Mouse (Mus musculus) midbrain, embryonic 15.5 days (tissue): ENCODE data around the gene Aprt. TPM values are rescaled to one million over a fixed set of nuclear protein-coding genes. Genes with fewer than 3 reads are reported as not detected.
"Not testable (repeated sequence)": the region's sequence is repeated elsewhere in the genome, so short reads cannot be mapped to it uniquely, and the experiment has no call there.

Experiments
- ATAC-seq: fragments of 200-750 bp; cut with Nextera tagmentation; replicated peaks from 2 replicates; pipeline ENCODE4 v1.8.0; 2017; ENCODE audit warnings: moderate TSS enrichment
- H3K27ac ChIP-seq: fragments of 300-500 bp; sonication (generic); 2 replicates; pipeline ENCODE4 v1.5.1; 2015; ENCODE audit warnings: mild to moderate bottlenecking, inconsistent platforms
- H3K27me3 ChIP-seq: fragments of 300-500 bp; sonication (generic); replicated peaks from 2 replicates; pipeline ENCODE4 v1.6.1; 2015; ENCODE audit warnings: inconsistent platforms
- H3K36me3 ChIP-seq: fragments of 300-500 bp; sonication (generic); replicated peaks from 2 replicates; pipeline ENCODE4 v1.6.1; 2015; ENCODE audit warnings: inconsistent platforms
- H3K4me1 ChIP-seq: fragments of 300-500 bp; sonication (generic); 2 replicates; pipeline ENCODE4 v1.6.1; 2015; ENCODE audit warnings: inconsistent platforms
- H3K4me2 ChIP-seq: fragments of 300-500 bp; sonication (generic); 2 replicates; pipeline ENCODE4 v1.6.1; 2015; ENCODE audit warnings: inconsistent platforms, mild to moderate bottlenecking, moderate library complexity
- H3K4me3 ChIP-seq: fragments of 300-500 bp; sonication (generic); 2 replicates; pipeline ENCODE4 v1.5.1; 2015; ENCODE audit warnings: mild to moderate bottlenecking, inconsistent platforms
- H3K9ac ChIP-seq: fragments of 300-500 bp; sonication (generic); 2 replicates; pipeline ENCODE4 v1.6.1; 2015; ENCODE audit warnings: mild to moderate bottlenecking, inconsistent platforms
- H3K9me3 ChIP-seq: fragments of 300-500 bp; sonication (generic); 2 replicates; pipeline ENCODE4 v1.6.1; 2016; ENCODE audit warnings: inconsistent platforms
- WGBS: fragments of 180-500 bp; shearing (Covaris S2); methylation state at CpG from one replicate; pipeline ENCODE4 v1.1.7; 2015; ENCODE audit warnings: mixed read lengths; 5-methylcytosine and 5-hydroxymethylcytosine counted together
- polyA plus RNA-seq: library from polyadenylated mRNA; unstranded; fragments of >200 nt; fragmentation: Nextera tagmentation; extraction: Ambion mirVana; gene quantifications from 2 replicates; pipeline ENCODE4 v1.2.1, GENCODE M21; 2015

Gene Aprt
- polyA plus RNA-seq, 1 experiment from 2014 or later, result 166 TPM

DNA sequence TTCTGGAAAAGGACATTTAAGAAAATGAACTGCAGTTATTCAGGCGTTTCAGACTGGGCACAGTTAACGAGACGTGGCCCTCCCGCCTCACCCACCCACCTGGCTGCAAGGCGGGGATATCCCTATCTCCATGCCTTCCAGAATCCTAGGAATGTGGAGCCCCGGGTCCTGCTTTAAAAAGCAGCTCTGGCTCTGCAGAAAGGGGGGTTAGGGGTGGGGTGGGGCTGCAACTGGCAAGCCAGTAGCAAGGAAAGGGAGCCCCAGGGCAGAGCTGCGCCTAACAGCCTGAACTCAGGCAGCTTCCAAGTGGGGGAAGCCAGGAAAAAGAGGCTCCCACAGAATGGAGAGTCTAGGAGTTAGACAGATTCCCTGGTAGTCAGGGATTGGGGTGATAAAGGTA is 2.5 kb upstream of the Aprt start:
- H3K9ac ChIP-seq, result no peak overlapping the region
- H3K27me3 ChIP-seq, result no peaks in the 10 kb centered on the region
- 35% methylated on average over 7 of the region's 7 CpGs for WGBS
- H3K36me3 ChIP-seq, result no peaks in the 10 kb centered on the region
- ATAC-seq, result no peak
- peaks cover 28% of the 10 kb centered on the region for H3K4me1 ChIP-seq
- no peak overlapping the region for H3K4me3 ChIP-seq
- H3K4me2 ChIP-seq, result no peak overlapping the region
- H3K9me3 ChIP-seq, result no peaks in the 10 kb centered on the region
- no peak overlapping the region for H3K27ac ChIP-seq

DNA sequence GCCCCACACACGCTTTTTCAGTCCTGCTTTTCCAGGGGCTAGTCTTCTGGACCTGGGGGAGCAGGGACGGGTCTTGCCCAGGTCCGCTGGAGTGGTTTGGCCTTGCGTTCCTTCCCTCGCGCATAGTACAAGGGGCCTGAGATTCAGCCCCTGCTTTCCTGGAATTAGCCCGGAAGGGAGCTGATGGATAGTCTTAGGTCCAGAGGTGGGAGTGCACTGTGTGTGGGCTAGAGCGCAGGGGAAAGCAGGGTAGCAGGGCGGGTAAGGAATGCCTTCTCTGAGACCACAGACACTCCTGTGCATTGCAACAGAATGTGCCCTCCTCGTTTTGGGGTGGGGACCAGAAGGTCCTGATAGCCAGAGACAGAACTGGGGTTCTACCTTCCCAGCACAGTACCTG is 407 bp upstream of the Aprt start:
- peak; percentile 55 for ATAC-seq
- Histone ChIP-seq H3K27me3 (no peaks in the 10 kb centered on the region), H3K27ac (peak overlapping the region; percentile 75), H3K36me3 (no peaks in the 10 kb centered on the region), H3K9me3 (no peaks in the 10 kb centered on the region), H3K9ac (peak overlapping the region; percentile 83), H3K4me2 (peak overlapping the region; percentile 87), H3K4me3 (peak overlapping the region; percentile 63), H3K4me1 (peaks cover 33% of the 10 kb centered on the region)
- 41% methylated on average over 10 of the region's 10 CpGs for WGBS

DNA sequence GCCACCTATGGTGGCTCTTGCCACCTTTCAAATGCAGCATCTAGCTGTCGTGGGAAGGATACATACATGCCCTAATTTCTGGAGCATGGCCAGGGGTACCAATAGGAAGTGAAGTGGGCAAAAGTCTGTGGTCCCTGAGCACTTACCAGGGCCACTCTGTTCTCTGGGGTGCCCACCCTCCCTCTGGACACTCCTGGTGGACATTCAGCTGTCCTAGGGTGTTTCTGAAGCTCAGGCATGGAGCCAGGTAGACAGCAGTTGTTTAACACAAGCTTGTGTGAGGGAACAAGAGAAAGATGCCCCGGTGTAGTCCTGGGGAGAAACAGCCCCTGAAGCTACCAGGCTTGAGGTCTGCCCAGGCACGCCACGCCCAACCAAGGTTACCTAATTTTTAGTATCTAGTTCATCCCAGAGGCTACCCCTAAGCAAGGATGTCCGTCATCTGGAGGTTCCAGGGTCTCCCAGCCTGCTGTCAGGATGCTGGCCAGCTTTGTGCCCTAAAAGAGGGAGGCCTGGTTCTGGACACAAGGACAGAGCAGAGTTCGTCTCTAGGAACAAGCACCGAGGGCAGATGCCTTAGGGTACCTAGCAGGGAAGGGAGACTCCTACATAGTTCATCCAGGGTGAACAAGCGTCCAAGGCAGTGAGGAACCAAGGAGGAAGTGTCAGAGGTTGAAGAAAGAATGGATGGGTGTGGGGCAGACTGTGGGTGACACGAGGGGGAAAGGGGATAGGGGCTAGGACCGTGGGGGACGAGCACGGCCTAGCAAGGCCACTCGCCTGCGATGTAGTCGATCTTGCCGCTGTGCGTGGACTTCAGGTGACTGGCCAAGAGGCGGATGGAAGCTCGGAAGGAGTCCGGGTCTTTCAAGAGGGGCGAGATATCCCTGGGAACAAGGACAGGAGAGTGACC is 718 bp downstream of the Aprt start:
- Histone ChIP-seq H3K27me3 (no peaks in the 10 kb centered on the region), H3K27ac (peak overlapping the region; percentile 75), H3K9ac (peak overlapping the region; percentile 83), H3K4me1 (peaks cover 33% of the 10 kb centered on the region), H3K9me3 (no peaks in the 10 kb centered on the region), H3K4me2 (peak overlapping the region; percentile 87), H3K36me3 (no peaks in the 10 kb centered on the region), H3K4me3 (peak overlapping the region; percentile 63)
- WGBS, result 19% methylated on average over 21 of the region's 21 CpGs
- peak; percentile 51 for ATAC-seq

DNA sequence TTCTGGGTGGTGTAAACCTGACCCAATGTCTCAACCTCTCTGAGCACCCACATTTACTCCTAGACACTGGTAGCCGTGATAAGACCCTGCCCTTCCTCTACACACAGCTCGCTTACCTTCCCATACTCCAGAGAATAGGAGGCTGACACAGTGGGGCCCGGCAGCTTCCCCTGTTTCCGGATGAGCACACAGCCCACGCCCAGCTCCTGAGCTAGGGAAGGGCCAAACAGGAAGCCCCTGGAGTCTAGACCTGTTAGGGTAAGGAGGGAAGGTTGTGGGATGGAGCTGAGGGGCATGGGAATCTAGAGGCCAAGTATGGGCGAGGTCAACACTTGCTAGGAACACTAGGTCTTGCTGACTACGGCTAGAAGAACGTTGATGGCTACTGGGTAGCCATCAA is 1.4 kb downstream of the Aprt start:
- Histone ChIP-seq H3K4me1 (peaks cover 33% of the 10 kb centered on the region), H3K9me3 (no peaks in the 10 kb centered on the region), H3K27me3 (no peaks in the 10 kb centered on the region), H3K4me3 (peak overlapping the region; percentile 63; the same call in 1 of the 2 replicates), H3K4me2 (peak overlapping the region; percentile 87), H3K27ac (no peak overlapping the region), H3K36me3 (no peaks in the 10 kb centered on the region), H3K9ac (no peak overlapping the region)
- 74% methylated on average over 8 of the region's 8 CpGs for WGBS
- no peak for ATAC-seq

DNA sequence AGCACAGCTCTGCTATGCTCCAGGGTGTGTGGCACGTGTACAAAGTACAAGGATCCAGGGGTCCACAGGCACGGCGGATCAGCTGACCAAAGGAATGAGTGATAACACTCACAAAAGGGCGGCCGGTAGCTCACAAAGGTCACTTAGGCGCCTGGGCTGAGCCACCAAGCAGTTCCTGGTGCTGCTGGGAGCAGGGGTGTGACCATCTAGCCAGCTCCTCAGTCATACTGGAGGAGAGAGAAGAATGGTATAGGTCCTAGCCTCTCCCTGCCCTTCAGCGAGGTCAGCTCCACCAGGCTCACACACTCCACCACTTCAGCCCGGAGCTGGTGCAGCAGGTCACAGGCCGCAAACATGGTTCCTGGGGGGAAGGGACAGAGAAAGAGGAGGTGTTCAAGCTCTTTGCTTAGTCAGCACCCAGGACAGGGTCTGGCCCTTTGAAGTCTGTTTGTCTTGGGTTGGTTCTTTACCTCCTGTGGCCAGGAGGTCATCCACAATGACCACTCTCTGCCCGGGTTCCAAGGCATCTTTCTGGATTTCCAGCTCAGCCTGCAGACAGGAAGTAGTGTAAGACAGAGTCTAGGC is 1.9 kb downstream of the Aprt start:
- H3K4me1 ChIP-seq, result peaks cover 33% of the 10 kb centered on the region
- H3K27ac ChIP-seq, result no peak overlapping the region
- 55% methylated on average over 10 of the region's 10 CpGs for WGBS
- peak overlapping the region; percentile 87; the same call in 1 of the 2 replicates for H3K4me2 ChIP-seq
- no peak overlapping the region for H3K4me3 ChIP-seq
- H3K9ac ChIP-seq, result no peak overlapping the region
- H3K36me3 ChIP-seq, result no peaks in the 10 kb centered on the region
- no peak for ATAC-seq
- H3K9me3 ChIP-seq, result no peaks in the 10 kb centered on the region
- H3K27me3 ChIP-seq, result no peaks in the 10 kb centered on the region

DNA sequence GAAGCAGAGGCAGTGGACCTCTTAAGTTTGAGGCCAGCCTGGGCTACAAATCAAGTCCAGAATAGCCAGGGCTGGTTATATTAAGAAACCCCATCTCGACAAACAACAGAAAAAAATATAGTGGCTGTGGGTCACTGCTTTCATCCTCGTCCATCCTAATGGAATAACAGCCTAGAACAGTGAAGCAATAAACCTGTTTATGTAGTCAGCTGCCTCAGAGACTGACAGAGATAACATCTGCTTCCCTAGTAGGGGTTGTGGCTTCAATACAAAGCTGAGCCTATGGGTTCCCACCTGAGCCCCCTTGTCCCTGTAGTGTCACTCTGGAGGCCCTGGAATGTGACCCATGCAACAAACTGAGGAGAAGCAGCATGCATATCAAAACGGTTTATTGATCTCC is 2.4 kb downstream of the Aprt start:
- H3K9ac ChIP-seq, result no peak overlapping the region
- ATAC-seq, result no peak

DNA sequence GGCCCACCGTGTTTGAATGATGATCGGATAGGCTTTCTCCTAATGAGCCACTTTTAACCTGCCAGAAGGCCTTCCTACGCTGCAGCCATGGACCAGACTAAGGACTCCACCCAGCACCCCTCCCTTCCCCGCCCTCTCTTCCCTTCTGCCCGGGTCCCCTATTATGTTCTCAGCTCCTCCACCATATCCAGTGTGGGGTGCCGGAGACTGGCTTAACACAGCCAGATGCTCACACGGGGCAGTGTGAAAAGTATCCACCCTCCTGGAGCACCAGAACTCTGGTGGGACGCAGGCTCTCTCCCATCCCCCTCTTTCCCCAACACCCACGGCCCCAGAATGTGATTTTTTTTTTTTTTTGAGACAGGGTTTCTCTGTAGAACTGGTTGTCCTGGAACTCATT is 3.1 kb downstream of the Aprt start:
- Histone ChIP-seq H3K27ac (no peak overlapping the region), H3K4me2 (no peak overlapping the region), H3K36me3 (no peaks in the 10 kb centered on the region), H3K9ac (no peak overlapping the region), H3K27me3 (no peaks in the 10 kb centered on the region), H3K4me1 (peaks cover 37% of the 10 kb centered on the region), H3K9me3 (no peaks in the 10 kb centered on the region), H3K4me3 (no peak overlapping the region)
- no peak for ATAC-seq
- WGBS, result 53% methylated on average over 9 of the region's 9 CpGs

More for the DNA sequence above, 2.4 kb downstream of the Aprt start:
- Histone ChIP-seq H3K9me3 (no peaks in the 10 kb centered on the region), H3K27me3 (no peaks in the 10 kb centered on the region), H3K36me3 (no peaks in the 10 kb centered on the region), H3K4me3 (no peak overlapping the region), H3K27ac (no peak overlapping the region), H3K4me1 (peaks cover 33% of the 10 kb centered on the region), H3K4me2 (no peak overlapping the region)
- 60% methylated on average over 3 of the region's 3 CpGs for WGBS

DNA sequence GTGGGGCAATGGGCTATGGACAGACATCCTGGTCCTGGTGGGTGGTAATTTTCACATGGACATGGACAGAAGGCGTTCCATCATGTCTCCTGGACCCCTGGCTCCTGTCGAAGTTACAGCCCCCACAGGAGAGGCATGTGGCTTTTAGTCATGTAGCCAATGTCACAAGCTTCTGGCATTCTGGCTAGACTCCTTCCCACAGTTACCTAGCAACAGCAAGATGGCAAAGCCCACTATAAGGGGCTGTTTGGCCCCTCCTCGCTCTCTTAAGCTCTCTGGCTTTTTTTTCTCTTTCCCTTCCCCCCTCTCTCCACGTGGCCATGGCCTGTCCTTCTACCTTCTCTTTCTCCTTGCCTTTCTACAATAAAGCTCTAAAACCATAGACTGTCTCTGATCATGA is 3.5 kb downstream of the Aprt start:
- H3K9ac ChIP-seq, H3K27ac ChIP-seq, H3K4me2 ChIP-seq, H3K9me3 ChIP-seq, ATAC-seq, H3K36me3 ChIP-seq, H3K27me3 ChIP-seq, H3K4me3 ChIP-seq: not testable (repeated sequence)
- 29% methylated on average over 4 of the region's 4 CpGs for WGBS
- peaks cover 41% of the 10 kb centered on the region for H3K4me1 ChIP-seq

DNA sequence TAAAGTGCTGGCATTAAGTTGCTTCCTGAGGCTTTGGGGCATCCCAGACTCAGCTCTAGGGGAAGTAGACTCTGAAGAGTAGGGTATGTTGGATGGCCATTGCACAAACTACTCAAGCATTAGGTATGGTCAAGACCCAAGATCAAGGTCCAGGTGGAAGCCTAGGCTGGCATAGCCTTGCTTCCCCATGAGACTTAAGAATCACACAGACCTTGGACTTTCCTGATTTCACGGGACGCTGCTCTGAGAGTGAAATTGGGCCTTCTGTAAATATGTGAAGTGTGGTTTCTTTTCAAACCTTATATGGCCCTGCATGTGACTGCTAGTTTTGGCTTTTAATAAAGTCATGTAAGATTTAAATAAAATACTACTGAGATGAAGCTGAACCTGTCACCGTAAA is 4.0 kb downstream of the Aprt start:
- H3K4me3 ChIP-seq, result no peak overlapping the region
- no peaks in the 10 kb centered on the region for H3K9me3 ChIP-seq
- no peaks in the 10 kb centered on the region for H3K36me3 ChIP-seq
- H3K9ac ChIP-seq, result no peak overlapping the region
- no peak overlapping the region for H3K4me2 ChIP-seq
- ATAC-seq, result no peak
- no peak overlapping the region for H3K27ac ChIP-seq
- H3K27me3 ChIP-seq, result no peaks in the 10 kb centered on the region
- H3K4me1 ChIP-seq, result peaks cover 42% of the 10 kb centered on the region
- 88% methylated on average over 3 of the region's 3 CpGs for WGBS

DNA sequence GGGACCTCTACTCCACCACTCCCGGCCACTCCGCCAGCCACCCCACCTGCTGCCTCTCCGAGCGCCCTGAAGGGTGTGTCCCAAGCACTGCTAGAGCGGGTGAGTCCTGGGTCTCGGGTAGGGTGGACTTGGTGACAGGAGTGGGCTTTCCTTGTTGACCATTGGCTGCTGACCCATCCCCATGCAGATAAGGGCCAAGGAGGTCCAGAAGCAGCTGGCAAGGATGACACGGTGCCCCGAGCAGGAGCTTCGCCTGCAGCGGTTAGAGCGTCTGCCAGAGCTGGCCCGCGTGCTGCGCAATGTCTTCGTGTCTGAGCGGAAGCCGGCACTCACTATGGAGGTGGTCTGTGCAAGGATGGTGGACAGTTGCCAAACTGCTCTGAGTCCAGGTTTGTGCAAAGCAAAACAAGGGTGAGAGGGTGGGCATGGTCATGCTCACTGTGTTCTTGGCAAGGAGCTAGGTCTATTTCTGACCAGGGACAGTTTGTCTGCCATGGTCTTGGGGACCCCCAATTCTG is 4.9 kb downstream of the Aprt start:
- Histone ChIP-seq H3K4me2 (no peak overlapping the region), H3K4me1 (peaks cover 41% of the 10 kb centered on the region), H3K9me3 (no peaks in the 10 kb centered on the region), H3K4me3 (no peak overlapping the region), H3K27me3 (no peaks in the 10 kb centered on the region), H3K27ac (no peak overlapping the region), H3K9ac (no peak overlapping the region), H3K36me3 (no peaks in the 10 kb centered on the region)
- ATAC-seq, result no peak
- WGBS, result 95% methylated on average over 17 of the region's 17 CpGs

DNA sequence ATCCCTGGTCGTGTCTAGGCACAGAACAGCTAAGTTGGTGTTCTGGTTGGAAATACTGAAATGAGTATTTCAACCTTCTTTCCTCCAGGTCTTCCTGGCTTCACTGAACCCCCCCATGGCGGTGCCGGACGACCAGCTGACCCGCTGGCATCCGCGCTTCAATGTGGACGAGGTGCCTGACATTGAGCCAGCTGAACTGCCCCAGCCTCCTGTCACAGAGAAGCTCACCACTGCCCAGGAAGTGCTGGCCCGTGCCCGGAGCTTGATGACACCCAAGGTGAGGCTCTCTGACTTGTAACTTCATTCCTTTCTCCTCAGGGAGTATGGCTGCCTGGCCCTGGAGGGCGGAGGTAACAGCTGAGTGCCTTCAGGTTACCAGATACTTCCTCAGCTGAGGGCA is 5.6 kb downstream of the Aprt start:
- no peak for ATAC-seq
- H3K36me3 ChIP-seq, result no peaks in the 10 kb centered on the region
- no peak overlapping the region for H3K4me3 ChIP-seq
- H3K27ac ChIP-seq, result no peak overlapping the region
- H3K27me3 ChIP-seq, result no peaks in the 10 kb centered on the region
- H3K9ac ChIP-seq, result no peak overlapping the region
- WGBS, result 94% methylated on average over 11 of the region's 11 CpGs
- H3K4me1 ChIP-seq, result peaks cover 45% of the 10 kb centered on the region
- no peaks in the 10 kb centered on the region for H3K9me3 ChIP-seq
- no peak overlapping the region for H3K4me2 ChIP-seq

DNA sequence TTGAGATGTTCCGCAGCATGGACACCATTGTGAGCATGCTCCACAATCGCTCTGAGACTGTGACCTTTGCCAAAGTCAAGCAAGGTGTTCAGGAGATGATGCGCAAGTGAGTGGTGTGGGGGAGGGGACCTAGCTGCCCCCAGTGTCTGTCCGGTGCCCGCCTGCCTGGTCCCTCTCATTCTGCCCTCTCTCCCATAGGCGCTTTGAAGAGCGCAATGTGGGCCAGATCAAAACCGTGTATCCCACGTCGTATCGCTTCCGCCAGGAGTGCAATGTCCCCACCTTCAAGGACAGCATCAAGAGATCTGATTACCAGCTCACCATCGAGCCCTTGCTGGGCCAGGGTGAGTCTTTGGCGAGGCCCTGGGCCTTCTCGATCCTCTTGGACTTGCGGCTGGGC is 6.7 kb downstream of the Aprt start:
- H3K9ac ChIP-seq, result no peak overlapping the region
- H3K4me2 ChIP-seq, result no peak overlapping the region
- no peak overlapping the region for H3K27ac ChIP-seq
- H3K9me3 ChIP-seq, result no peaks in the 10 kb centered on the region
- H3K36me3 ChIP-seq, result no peaks in the 10 kb centered on the region
- H3K4me3 ChIP-seq, result no peak overlapping the region
- peaks cover 35% of the 10 kb centered on the region for H3K4me1 ChIP-seq
- WGBS, result 97% methylated on average over 16 of the region's 16 CpGs
- H3K27me3 ChIP-seq, result no peaks in the 10 kb centered on the region
- no peak for ATAC-seq
